Mouse (Mus musculus): ENCODE measurements around the gene Fndc8. TPM values are rescaled to one million over a fixed set of nuclear protein-coding genes. Genes with fewer than 3 reads are reported as not detected.

The Fndc8 gene
- polyA plus RNA-seq, 1 experiment from 2014 or later = 0.23 TPM

DNA sequence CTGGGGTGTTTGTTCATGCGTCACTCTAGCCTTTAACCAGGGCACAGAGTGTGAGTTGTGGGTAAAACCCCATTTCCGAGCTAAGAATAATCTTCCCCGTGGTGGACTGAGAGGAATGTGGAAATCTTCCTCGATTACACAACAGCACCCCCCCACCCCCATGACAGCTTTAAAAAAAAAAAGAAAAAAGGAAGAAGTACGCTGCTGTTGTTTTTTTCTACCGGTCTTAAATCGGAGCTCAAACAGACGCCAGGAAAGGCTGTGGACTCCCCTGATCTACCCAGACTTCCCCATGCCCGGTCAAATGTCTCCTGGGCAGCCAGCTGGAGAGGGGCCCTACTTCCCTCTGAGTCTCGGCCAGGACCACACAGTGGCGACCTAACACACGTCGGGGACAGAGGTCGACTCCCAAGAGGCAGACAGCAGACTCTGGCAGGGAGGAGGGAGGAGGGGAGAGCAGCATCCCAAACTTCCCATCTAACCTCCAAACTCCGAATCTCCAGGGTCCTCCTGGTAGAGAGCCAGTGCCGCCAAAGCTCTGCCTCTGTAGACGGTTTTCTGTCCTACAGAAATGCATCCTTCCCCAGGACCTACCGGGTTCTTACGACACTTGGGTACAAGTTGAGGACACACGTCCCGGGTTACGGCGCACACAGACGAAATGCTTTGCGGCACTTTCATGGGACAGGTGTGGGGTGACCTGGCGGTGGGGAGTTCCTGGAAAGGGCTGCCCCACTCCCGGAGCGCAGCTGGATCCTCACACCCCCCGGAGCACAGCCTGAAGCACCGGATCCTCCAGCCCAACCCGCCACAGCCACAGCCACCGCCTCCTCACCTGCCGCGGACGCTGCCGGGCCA lies 21.5 kb upstream of the Fndc8 start:
- Histone ChIP-seq H3K9ac (replicated peaks) (peak overlapping the region; percentile 69), H3K36me3 (no peaks in the 10 kb centered on the region), H3K9me3 (no peaks in the 10 kb centered on the region), H3K27ac (replicated peaks) (peak overlapping the region; percentile 44; the same call in 1 of the 2 replicates), H3K4me3 (peak overlapping the region; percentile 81), H3K4me1 (peaks cover 24% of the 10 kb centered on the region), H3K4me2 (replicated peaks) (peak overlapping the region; percentile 85), H3K27me3 (no peaks in the 10 kb centered on the region)
- peak; percentile 26 for ATAC-seq (replicated peaks)
- 4% methylated on average over 35 of the region's 36 CpGs for WGBS

DNA sequence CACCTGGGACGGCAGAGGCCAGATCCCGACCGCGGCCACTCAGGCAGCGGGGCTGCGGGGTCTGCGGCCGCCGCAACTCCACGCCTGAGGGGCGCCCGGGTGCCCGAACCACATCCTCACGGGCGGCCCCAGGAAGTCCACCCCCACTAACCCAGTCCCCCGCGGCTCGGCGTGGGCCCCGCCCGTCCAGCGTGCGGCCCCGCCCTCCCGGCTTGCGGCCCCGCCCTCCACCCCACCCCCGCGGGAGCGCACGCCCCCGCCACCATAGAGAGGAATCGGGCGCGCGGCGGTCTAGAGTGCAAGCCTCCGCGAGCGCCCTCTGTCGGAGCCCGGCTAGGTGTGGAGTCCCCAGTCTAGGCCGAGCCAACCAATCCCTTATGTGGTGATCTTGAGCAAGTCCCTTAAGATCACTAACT lies 20.9 kb upstream of the Fndc8 start, which contains the start of gene Rffl:
Rffl (minus strand) TSS at position 180 of the 416 bp plus-strand sequence.
- Histone ChIP-seq H3K27me3 (no peaks in the 10 kb centered on the region), H3K36me3 (no peaks in the 10 kb centered on the region), H3K4me3 (peak within 1 kb of the TSS; percentile 81), H3K9me3 (no peaks in the 10 kb centered on the region), H3K27ac (replicated peaks) (peak within 1 kb of the TSS; percentile 44; the same call in 1 of the 2 replicates), H3K9ac (replicated peaks) (peak within 1 kb of the TSS; percentile 69), H3K4me1 (peaks cover 24% of the 10 kb centered on the region), H3K4me2 (replicated peaks) (peak within 1 kb of the TSS; percentile 85)
- WGBS = under 1% methylated on average over 42 of the region's 43 CpGs
- peak; percentile 98 for ATAC-seq (replicated peaks)

DNA sequence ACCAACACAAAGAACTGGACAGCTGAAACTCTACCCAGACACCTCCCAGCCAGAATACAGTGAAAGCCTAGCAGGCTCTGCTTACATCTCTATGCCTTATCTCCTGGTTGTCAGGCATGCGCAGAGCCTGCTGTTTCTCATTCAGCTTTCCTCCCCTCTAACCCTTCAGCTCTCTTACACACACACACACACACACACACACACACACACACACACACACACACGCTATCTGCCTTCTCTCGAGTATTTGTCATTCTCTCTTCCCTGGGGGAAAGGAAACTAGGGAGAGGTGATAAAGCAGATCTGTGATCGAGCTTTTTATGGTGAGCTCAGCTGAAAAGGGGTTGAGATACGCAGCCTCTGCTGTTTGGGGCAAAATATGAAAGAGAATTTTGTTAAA lies 17.0 kb upstream of the Fndc8 start:
- no peaks in the 10 kb centered on the region for H3K36me3 ChIP-seq
- H3K27ac ChIP-seq (replicated peaks) = no peak overlapping the region
- H3K9me3 ChIP-seq = no peaks in the 10 kb centered on the region
- 78% methylated on average over 5 of the region's 5 CpGs for WGBS
- H3K4me3 ChIP-seq = no peak overlapping the region
- no peak overlapping the region for H3K9ac ChIP-seq (replicated peaks)
- peaks cover 15% of the 10 kb centered on the region for H3K4me1 ChIP-seq
- ATAC-seq (replicated peaks) = no peak
- no peak overlapping the region for H3K4me2 ChIP-seq (replicated peaks)
- no peaks in the 10 kb centered on the region for H3K27me3 ChIP-seq

GRCm38 (mm10) chr11:82875631-82876030 lies 16.3 kb upstream of the Fndc8 start:
- no peak for ATAC-seq (replicated peaks)
- Histone ChIP-seq H3K36me3 (no peaks in the 10 kb centered on the region), H3K9ac (replicated peaks) (no peak overlapping the region), H3K27me3 (no peaks in the 10 kb centered on the region), H3K4me2 (replicated peaks) (no peak overlapping the region), H3K4me1 (peaks cover 8% of the 10 kb centered on the region), H3K4me3 (no peak overlapping the region), H3K9me3 (no peaks in the 10 kb centered on the region), H3K27ac (replicated peaks) (no peak overlapping the region)
- WGBS = 93% methylated on average over 5 of the region's 5 CpGs

DNA sequence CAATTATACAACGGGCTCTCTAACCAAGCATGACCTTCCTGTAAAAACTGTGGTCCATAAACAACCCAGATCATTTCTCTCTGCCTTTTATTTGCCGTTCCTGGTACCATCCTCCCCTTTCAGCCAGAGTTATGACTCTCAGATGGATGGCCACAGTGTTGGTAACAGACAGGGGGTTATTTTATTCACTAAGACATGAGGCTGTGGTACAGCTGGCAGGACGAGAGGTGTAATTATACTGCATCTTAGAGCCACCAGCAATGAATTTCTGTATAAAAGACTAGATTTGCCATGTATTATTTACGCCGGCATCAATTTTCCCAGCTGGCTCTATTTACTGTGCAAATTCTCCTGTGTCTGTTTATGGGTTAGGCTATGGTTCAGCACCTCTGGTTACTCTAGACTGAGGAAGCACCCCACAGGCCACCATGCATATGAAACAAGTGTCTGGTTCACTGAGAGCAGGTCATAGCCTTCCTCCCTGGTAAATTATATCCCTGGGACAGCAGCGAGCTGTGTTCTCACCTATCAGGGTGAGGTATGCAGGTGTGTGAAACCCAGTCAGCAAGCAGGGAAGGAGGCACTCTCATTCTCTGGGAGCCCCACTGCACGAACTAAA lies 14.1 kb upstream of the Fndc8 start:
- H3K36me3 ChIP-seq = no peaks in the 10 kb centered on the region
- no peak overlapping the region for H3K4me2 ChIP-seq (replicated peaks)
- H3K27me3 ChIP-seq = no peaks in the 10 kb centered on the region
- H3K4me3 ChIP-seq = no peak overlapping the region
- H3K4me1 ChIP-seq = no peaks in the 10 kb centered on the region
- H3K9ac ChIP-seq (replicated peaks) = no peak overlapping the region
- no peaks in the 10 kb centered on the region for H3K9me3 ChIP-seq
- no peak for ATAC-seq (replicated peaks)
- H3K27ac ChIP-seq (replicated peaks) = 0 out of 2 replicates have a peak overlapping the region, but pooled peaks have one; percentile 28
- WGBS = 77% methylated on average over 7 of the region's 7 CpGs

- Histone ChIP-seq H3K4me3 (no peak overlapping the region), H3K9me3 (no peaks in the 10 kb centered on the region), H3K4me1 (peaks cover 4% of the 10 kb centered on the region), H3K4me2 (replicated peaks) (no peak overlapping the region), H3K9ac (replicated peaks) (no peak overlapping the region), H3K36me3 (no peaks in the 10 kb centered on the region), H3K27me3 (no peaks in the 10 kb centered on the region), H3K27ac (replicated peaks) (no peak overlapping the region)
- 71% methylated on average over 8 of the region's 8 CpGs for WGBS
- no peak for ATAC-seq (replicated peaks)
Measured at GRCm38 (mm10) chr11:82883180-82883579, 8.7 kb upstream of the Fndc8 start.

- Histone ChIP-seq H3K4me2 (replicated peaks) (no peak overlapping the region), H3K9me3 (no peaks in the 10 kb centered on the region), H3K27ac (replicated peaks) (no peak overlapping the region), H3K4me3 (no peak overlapping the region), H3K9ac (replicated peaks) (no peak overlapping the region), H3K4me1 (peaks cover 23% of the 10 kb centered on the region), H3K36me3 (no peaks in the 10 kb centered on the region), H3K27me3 (peaks cover 7% of the 10 kb centered on the region; the same call in 1 of the 2 replicates)
- no peak for ATAC-seq (replicated peaks)
- WGBS = 83% methylated on average over 3 of the region's 3 CpGs
Measured at GRCm38 (mm10) chr11:82886559-82886958, 5.4 kb upstream of the Fndc8 start.

DNA sequence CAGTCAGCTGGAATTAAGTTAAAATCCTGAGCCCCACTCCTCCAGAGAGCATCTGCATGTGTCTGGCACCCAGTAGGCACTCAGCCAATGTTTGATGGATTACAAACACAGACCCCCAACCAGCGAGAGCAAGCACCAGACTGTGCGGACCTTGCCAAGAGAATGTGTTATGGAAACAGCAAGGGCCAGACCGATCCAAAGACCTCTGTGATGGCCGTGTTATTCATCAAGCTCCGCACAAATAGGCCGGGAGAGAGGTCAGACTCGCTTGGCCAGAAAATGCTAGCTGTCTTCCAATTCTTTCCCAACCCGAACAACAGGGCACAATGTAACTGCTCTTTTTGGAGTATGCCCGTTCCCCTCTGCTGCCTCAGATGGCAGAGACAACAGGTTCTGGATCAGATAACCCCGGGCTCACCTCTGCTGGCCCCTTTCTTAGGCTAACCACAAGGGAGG lies 3.4 kb upstream of the Fndc8 start:
- no peak overlapping the region for H3K4me3 ChIP-seq
- no peak overlapping the region for H3K27ac ChIP-seq (replicated peaks)
- H3K27me3 ChIP-seq = peaks cover 7% of the 10 kb centered on the region; the same call in 1 of the 2 replicates
- 32% methylated on average over 10 of the region's 10 CpGs for WGBS
- H3K36me3 ChIP-seq = no peaks in the 10 kb centered on the region
- peaks cover 23% of the 10 kb centered on the region for H3K4me1 ChIP-seq
- peak overlapping the region; percentile 94 for H3K4me2 ChIP-seq (replicated peaks)
- ATAC-seq (replicated peaks) = peak; percentile 45
- H3K9ac ChIP-seq (replicated peaks) = peak overlapping the region; percentile 84; the same call in 1 of the 2 replicates
- H3K9me3 ChIP-seq = no peaks in the 10 kb centered on the region

- Histone ChIP-seq H3K27me3 (peaks cover 7% of the 10 kb centered on the region; the same call in 1 of the 2 replicates), H3K4me2 (replicated peaks) (peak overlapping the region; percentile 94), H3K36me3 (no peaks in the 10 kb centered on the region), H3K27ac (replicated peaks) (peak overlapping the region; percentile 69), H3K4me3 (peak overlapping the region; percentile 87), H3K9ac (replicated peaks) (peak overlapping the region; percentile 84), H3K4me1 (peaks cover 23% of the 10 kb centered on the region), H3K9me3 (no peaks in the 10 kb centered on the region)
- ATAC-seq (replicated peaks) = peak; percentile 59
- WGBS = 5% methylated on average over 31 of the region's 31 CpGs
Measured at GRCm38 (mm10) chr11:82889524-82890341, 2.2 kb upstream of the Fndc8 start.

DNA sequence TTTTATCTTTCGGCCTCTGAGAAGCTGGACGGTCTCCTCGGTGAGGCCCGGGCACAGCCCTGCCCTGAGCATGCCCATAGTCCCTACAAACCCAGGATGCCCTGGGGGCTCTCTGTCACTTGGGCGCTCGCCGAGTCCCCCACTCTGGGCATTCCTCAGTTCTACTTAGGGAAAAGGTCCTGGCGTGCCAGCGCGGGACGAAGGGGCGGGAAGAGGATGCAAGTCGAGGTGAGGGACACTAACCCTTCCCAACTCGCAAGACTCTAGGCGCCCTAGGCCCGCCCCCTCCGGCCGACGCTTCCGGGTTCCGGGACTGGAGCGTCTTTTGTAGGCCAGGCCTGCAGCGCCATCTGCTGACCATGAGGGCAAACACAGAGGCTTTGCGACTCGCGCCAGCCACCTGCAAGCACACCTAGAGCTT lies 1.6 kb upstream of the Fndc8 start, which contains the start of gene Rad51d:
Rad51d (minus strand) TSS at position 273 of the 421 bp plus-strand sequence.
- H3K9me3 ChIP-seq = no peaks in the 10 kb centered on the region
- peak within 1 kb of the TSS; percentile 94 for H3K4me2 ChIP-seq (replicated peaks)
- peaks cover 7% of the 10 kb centered on the region; the same call in 1 of the 2 replicates for H3K27me3 ChIP-seq
- peak within 1 kb of the TSS; percentile 84 for H3K9ac ChIP-seq (replicated peaks)
- ATAC-seq (replicated peaks) = peak; percentile 92
- peak within 1 kb of the TSS; percentile 87 for H3K4me3 ChIP-seq
- no peaks in the 10 kb centered on the region for H3K36me3 ChIP-seq
- peaks cover 23% of the 10 kb centered on the region for H3K4me1 ChIP-seq
- WGBS = 0% methylated on average over 26 of the region's 26 CpGs
- H3K27ac ChIP-seq (replicated peaks) = peak within 1 kb of the TSS; percentile 69

GRCm38 (mm10) chr11:82897478-82897877 lies 5.6 kb downstream of the Fndc8 start:
- no peak overlapping the region for H3K4me3 ChIP-seq
- H3K4me1 ChIP-seq = no peaks in the 10 kb centered on the region
- 92% methylated on average over 10 of the region's 10 CpGs for WGBS
- ATAC-seq (replicated peaks) = no peak
- H3K27ac ChIP-seq (replicated peaks) = no peak overlapping the region
- H3K36me3 ChIP-seq = peaks cover 27% of the 10 kb centered on the region
- H3K27me3 ChIP-seq = no peaks in the 10 kb centered on the region
- H3K9me3 ChIP-seq = no peaks in the 10 kb centered on the region
- H3K4me2 ChIP-seq (replicated peaks) = no peak overlapping the region
- H3K9ac ChIP-seq (replicated peaks) = no peak overlapping the region

All from forebrain, embryonic 15.5 days (tissue).